Mouse (Mus musculus) c-Kit-negative CD71-positive TER-119-positive erythroid progenitor cells, embryonic 14.5 days (primary cell): ENCODE measurements around the gene Rab11fip5.

Source experiments
- DNase-seq: peaks from one replicate; pipeline ENCODE4 v3.0.0-alpha.2; 2013; ENCODE audit warnings: low read depth, low spot score

Rab11fip5 gene

DNA sequence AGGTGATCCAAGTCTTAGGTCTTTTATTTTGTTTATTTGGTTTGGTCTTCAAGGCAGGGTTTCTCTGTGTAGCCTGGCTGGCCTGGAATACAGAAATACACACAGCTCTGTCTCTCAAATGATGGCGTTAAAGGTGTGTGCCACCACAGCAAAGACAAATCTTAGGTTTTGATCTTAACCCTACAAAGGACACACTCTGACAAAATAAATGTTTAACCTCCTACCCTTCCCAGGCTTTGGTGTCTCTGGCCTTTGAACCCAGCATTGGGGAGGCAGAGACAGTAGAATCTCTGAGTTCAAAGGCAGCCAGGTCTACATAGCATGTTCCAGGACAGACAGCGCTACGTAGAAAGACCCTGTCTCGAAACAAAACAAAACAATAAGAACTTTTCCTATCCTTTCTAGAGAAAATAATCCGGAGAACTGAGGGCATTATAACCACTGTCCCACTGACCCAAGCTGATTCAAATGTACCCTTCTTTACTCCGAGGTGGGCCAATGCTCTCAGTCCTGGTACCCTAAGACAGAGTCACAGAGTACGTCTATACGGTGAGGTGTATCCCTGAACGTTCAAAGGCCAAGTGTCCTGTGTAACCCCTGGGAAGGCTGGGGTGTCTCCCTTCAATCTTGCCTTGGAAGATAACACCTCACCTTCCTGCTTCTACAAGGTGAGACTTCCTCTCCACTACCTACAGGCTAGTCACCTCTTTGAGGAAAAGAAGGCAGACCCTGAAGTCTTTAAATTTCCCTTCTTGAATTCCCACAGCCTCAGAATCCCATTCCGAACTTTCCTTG lies 1.2 kb downstream of the Rab11fip5 start:
- DNase-seq, result no peak

GRCm38 (mm10) chr6:85372496-85372895 lies 1.9 kb downstream of the Rab11fip5 start:
- no peak for DNase-seq

GRCm38 (mm10) chr6:85371859-85372405 lies 2.5 kb downstream of the Rab11fip5 start:
- DNase-seq, result no peak

GRCm38 (mm10) chr6:85370666-85371430 lies 3.6 kb downstream of the Rab11fip5 start:
- DNase-seq, result no peak

GRCm38 (mm10) chr6:85370041-85370440 lies 4.4 kb downstream of the Rab11fip5 start:
- no peak for DNase-seq

DNA sequence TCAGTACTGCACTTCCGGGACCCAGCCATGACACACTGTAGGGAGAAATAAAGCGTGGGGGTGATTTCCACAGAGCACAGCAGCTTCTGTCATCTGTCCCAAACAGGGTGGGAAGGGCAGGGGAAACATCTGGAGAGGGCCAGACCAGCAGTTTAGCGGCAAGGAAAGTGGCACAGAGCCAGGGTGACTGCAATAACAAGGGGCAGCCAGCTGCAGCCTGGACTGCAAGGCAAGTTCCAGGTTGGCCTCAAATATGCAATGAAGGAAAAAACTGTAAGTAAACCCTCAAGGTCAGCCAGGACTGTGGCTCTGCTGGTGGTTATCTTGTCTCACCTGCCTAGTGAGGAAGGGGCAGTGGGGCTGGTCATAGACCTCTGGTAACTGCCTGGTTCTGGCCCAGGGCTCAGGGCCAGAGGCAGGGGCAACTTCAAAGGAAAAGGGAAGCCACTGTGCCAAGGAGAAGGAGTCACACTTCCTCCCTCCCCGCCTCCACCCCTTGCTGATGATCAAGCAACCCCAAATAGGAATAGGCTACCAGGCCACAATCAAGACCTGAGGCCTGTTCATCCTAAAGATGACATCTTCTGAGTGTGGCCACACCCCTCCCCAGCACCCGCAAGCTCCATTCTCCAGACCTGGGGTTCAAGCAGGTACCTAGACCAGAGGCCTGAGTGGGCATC lies 5.1 kb downstream of the Rab11fip5 start:
- no peak for DNase-seq

- DNase-seq, result no peak
Measured at GRCm38 (mm10) chr6:85368722-85369121, 5.7 kb downstream of the Rab11fip5 start.

- no peak for DNase-seq
Measured at GRCm38 (mm10) chr6:85368166-85368565, 6.3 kb downstream of the Rab11fip5 start.

DNA sequence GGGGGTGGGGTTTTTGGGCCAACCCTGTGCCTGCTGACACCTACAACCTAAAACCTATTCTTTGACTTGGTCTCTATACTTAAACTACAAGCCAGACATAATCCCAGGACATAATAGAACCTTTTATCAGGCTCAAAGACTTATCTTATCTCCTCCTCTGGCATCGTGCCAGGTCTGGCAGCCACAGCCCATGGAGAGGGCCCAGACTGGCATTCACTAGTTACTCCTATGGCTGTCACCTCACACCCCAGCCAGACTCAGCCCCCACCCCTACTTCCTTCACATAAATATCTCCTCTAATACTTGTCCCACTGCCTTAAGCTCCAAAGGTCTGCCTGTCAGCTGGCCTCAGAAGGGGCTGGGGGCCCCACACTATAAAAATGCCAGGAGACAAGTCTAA lies 8.0 kb downstream of the Rab11fip5 start:
- no peak for DNase-seq

DNA sequence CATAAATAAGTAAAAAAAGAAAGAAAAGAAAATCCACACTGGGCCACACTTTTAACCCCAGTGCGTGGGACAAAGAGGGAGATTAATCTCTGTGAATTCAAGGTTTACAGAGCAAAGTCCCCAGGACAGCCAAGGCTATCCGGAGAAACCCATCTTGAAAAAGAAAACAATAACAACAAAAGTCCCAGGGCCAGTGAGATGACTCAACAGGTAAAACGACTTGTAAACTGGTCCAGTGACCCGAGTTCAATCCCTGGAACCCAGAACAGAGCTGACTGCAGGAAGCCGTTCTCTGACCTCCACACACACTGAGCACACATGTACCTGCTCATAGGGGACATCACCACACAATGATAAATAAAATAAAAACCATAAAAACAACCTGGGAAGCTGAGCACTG lies 10.0 kb downstream of the Rab11fip5 start:
- DNase-seq, result no peak

- no peak for DNase-seq
Measured at GRCm38 (mm10) chr6:85363906-85364260, 10.6 kb downstream of the Rab11fip5 start.

GRCm38 (mm10) chr6:85363231-85363905 lies 11.1 kb downstream of the Rab11fip5 start:
- DNase-seq, result no peak

- DNase-seq, result no peak
Measured at GRCm38 (mm10) chr6:85362610-85363009, 11.8 kb downstream of the Rab11fip5 start.

- DNase-seq, result no peak
Measured at GRCm38 (mm10) chr6:85360311-85360710, 14.1 kb downstream of the Rab11fip5 start.

- no peak for DNase-seq
Measured at GRCm38 (mm10) chr6:85358877-85359276, 15.6 kb downstream of the Rab11fip5 start.

DNA sequence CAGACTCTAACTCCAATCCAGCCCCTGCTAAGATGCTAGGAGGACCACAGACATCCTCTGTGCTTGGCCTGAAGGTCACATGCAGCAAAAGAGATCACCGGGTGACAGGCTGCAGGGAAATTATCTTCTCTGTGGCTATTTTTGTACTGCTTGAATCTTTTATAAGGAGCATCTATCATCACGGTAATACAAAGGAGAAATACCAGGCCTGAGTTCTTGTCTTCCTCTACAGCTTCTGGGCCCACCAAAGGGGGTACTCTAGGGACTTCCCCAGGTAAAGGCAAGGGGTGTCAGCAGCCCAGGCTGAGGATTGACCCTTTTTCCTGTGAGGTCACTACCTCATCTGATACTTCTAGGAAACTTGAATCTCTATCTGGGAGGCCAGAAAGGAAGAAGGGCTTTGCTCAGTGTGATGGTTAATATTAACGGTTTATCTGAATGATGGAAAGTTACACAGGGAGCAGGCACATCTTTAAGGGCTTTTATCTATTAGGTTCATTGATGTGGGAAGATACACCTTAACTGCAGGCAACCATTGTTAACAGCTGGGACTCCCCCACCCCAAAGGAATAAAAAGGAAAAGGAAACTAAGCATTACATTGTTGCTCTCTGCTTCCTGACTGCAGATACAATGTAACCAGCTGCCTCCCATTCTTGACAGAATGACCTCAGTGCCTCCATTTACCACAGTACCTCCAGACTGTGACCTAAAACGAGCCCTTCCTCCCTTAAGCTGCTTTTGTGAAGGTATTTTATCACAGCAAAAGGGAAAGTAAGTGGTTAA lies 17.6 kb downstream of the Rab11fip5 start:
- no peak for DNase-seq

GRCm38 (mm10) chr6:85355753-85356152 lies 18.7 kb downstream of the Rab11fip5 start:
- DNase-seq, result no peak

- DNase-seq, result no peak
Measured at GRCm38 (mm10) chr6:85354709-85355108, 19.7 kb downstream of the Rab11fip5 start.

DNA sequence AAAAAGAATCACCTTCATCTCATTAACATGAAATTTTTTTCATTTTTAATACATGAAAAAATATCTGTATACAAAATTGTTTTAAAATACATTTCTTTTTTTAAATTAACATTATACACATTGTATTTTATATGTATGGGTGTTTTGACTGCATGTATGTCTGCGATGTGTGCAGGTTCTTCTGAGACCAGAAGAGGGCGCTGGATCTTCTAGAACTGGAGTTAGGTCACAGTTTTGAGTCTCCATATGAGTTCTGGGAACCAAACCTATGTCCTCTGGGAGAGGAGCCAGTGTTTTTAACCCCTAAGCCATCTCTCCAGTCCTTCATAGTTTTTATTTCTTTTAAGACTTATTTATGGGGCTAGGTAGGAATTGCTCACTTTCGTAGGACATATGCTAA lies 20.7 kb downstream of the Rab11fip5 start:
- no peak for DNase-seq

- no peak for DNase-seq
Measured at GRCm38 (mm10) chr6:85350157-85350556, 24.3 kb downstream of the Rab11fip5 start.

DNA sequence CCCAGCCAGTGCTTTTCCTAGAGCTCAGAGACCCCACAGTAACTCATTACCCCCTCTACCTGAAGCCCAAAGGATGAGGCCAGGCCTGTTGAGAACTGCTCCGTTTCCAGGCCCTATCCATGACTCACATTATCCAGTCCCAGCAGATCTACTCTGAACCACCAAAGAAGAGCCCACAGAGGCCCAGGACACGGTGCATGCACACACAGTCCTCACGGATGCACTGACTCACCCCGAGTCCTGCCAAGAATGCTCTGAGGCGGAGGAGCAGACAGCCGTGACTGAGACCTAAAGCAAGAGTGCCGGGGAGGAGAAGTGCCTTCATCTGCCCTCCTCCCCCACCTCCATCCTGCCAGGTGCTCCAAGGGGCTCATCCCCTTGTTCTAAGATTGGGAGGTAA lies 25.2 kb downstream of the Rab11fip5 start:
- no peak for DNase-seq
